Mouse (Mus musculus): ENCODE data around the gene Kctd13. TPM values are rescaled to one million over a fixed set of nuclear protein-coding genes. Genes with fewer than 3 reads are reported as not detected.
"Not testable (repeated sequence)": the region's sequence is repeated elsewhere in the genome, so short reads cannot be mapped to it uniquely, and the experiment has no call there.

Gene Kctd13
- polyA plus RNA-seq, 1 experiment = 18.8 TPM

DNA sequence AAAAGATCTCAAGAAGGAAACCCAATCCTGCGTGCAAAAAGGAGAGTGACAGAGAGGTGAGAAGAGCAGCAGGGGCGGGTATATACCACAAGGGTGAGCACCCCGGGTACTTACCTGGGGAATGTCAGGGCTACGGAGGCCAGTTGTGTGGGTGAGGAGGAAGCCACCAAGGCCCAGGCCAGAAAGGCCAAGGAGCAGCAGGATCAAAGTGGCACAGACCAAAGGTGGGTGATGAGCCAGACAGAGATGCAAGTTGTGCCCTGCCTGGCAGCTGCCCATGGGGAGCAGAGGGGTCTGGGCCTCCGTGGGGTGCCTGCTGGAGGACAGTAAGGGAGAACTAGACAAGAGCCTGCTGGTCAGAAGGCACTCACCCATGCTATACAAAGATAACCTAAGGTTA is 31.8 kb upstream of the Kctd13 start:
- H3K27ac ChIP-seq (ENCODE audit: insufficient read depth, low read depth, low read length) = peak overlapping the region; percentile 72
- peaks cover 4% of the 10 kb centered on the region; the same call in 1 of the 2 replicates for H3K36me3 ChIP-seq (ENCODE audit: control insufficient read depth, insufficient read depth, low read length)
- TF ChIP-seq CTCF (IDR thresholded peaks at IDR 0.05; ENCODE audit: extremely low read depth, insufficient read length, insufficient replicate concordance, low read depth, low read length) (no peak), POLR2A (IDR thresholded peaks at IDR 0.05; ENCODE audit: low read depth, low read length) (no peak)
- no peaks in the 10 kb centered on the region for H3K27me3 ChIP-seq (ENCODE audit: control insufficient read depth, insufficient read depth, low read length)
- WGBS = 90% methylated on average over 5 of the region's 5 CpGs
- H3K4me1 ChIP-seq (ENCODE audit: control insufficient read depth, insufficient read depth, insufficient read length, low read length) = peaks cover 15% of the 10 kb centered on the region
- H3K4me3 ChIP-seq (ENCODE audit: low read depth, low read length) = peak overlapping the region; percentile 24

DNA sequence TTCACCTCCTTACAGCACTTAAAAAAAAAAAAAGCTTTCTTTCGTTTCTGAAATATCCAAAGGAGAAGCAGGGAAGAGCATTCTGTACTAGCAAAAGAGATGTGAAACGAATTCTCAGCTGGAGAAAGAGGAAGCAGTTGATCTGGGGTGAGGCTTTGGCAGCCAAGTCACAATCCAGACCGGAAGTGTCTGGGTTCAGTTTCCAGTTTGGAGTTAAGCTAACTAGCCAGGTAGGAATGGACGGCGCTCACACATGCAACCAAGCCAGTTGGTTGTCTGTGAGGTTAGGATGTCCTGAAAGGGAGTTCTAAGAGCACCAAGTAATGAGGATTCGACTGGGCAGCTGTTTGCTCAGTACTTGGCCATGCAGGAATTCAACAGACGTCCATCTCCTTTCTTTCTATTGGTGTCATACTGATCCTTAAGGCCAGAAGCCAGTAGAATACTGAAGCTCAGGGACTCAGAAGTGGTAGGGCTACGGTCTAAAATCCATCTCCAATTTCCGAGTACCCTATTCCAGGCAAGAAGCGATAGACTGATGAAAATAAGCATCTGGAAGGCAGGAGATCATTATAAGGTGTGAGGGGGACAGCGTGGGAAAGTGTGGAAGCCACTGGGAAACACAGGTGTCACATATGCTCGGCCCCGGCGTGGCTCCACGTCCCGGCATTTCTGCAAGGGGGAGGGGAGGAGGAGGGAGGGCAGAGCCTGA is 31.1 kb upstream of the Kctd13 start:
- Histone ChIP-seq H3K27me3 (ENCODE audit: control insufficient read depth, insufficient read depth, low read length) (no peaks in the 10 kb centered on the region), H3K4me1 (ENCODE audit: control insufficient read depth, insufficient read depth, insufficient read length, low read length) (peaks cover 15% of the 10 kb centered on the region), H3K27ac (ENCODE audit: insufficient read depth, low read depth, low read length) (peak overlapping the region; percentile 83), H3K4me3 (ENCODE audit: low read depth, low read length) (peak overlapping the region; percentile 76), H3K36me3 (ENCODE audit: control insufficient read depth, insufficient read depth, low read length) (peaks cover 4% of the 10 kb centered on the region; the same call in 1 of the 2 replicates)
- 2% methylated on average over 16 of the region's 16 CpGs for WGBS
- TF ChIP-seq CTCF (IDR thresholded peaks at IDR 0.05; ENCODE audit: extremely low read depth, insufficient read length, insufficient replicate concordance, low read depth, low read length) = no peak
- TF ChIP-seq POLR2A (IDR thresholded peaks at IDR 0.05; ENCODE audit: low read depth, low read length) = no peak

DNA sequence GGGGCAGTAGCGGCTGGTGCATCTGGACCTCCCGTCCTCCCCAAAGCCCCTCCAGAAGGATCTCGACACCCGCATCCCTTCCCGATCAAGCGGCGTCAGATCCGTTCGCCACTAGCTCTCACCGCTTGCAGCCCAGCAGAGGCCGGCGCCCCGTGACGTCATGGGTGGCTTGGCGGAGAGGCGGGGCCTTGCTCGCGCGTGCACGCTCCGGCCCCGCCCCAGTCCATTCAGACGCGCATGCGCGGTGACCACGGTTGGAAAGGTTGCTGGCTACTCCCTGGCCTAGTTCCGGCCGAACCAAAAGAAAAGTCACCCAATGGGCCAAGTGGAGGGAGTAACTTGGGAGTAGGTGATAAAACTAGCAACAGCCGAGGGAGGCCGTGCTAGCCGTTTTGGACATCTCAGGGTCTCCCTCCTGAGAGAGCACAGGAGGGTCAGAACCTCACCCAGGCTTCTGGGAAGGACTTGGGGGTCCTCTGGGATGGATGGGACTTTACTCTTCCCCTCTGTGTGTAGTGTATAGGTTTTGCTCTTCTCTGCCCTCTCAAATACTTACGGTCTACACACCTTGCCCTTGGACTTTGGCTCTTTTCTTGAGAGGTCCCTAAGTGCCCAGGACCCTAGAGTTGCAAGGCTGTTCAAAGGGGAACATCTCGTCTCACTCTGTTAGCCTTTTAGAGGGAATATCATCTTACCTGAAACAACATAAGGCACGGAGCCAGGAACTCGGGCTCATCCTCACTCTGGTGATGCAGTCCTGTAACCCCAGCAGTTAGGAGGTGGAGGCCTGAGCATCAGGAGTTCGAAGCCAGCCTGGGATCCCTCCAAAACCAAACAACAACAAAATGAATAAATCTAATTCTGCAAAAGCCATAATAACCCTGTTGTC is 30.3 kb upstream of the Kctd13 start:
- Histone ChIP-seq H3K36me3 (ENCODE audit: control insufficient read depth, insufficient read depth, low read length) (peaks cover 4% of the 10 kb centered on the region; the same call in 1 of the 2 replicates), H3K27ac (ENCODE audit: insufficient read depth, low read depth, low read length) (peak overlapping the region; percentile 83), H3K4me3 (ENCODE audit: low read depth, low read length) (peak overlapping the region; percentile 76), H3K27me3 (ENCODE audit: control insufficient read depth, insufficient read depth, low read length) (no peaks in the 10 kb centered on the region), H3K4me1 (ENCODE audit: control insufficient read depth, insufficient read depth, insufficient read length, low read length) (peaks cover 15% of the 10 kb centered on the region)
- peak; percentile 80 for TF ChIP-seq POLR2A (IDR thresholded peaks at IDR 0.05; ENCODE audit: low read depth, low read length)
- no peak for TF ChIP-seq CTCF (IDR thresholded peaks at IDR 0.05; ENCODE audit: extremely low read depth, insufficient read length, insufficient replicate concordance, low read depth, low read length)
- WGBS = 13% methylated on average over 37 of the region's 37 CpGs

DNA sequence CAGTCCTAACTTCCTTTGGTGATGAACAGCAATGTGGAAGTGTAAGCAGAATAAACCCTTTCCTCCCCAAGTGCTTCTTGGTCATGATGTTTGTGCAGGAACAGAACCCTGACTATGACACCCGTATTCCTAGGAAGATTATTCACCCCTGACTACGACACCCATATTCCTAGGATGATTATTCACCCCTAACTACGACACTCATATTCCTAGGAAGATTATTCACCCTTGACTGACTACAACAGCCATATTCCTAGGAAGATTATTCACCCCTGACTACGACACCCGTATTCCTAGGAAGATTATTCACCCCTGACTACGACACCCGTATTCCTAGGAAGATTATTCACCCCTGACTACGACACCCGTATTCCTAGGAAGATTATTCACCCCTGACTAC is 28.9 kb upstream of the Kctd13 start:
- not testable (repeated sequence) for H3K27me3 ChIP-seq (ENCODE audit: control insufficient read depth, insufficient read depth, low read length); H3K36me3 ChIP-seq (ENCODE audit: control insufficient read depth, insufficient read depth, low read length); H3K27ac ChIP-seq (ENCODE audit: insufficient read depth, low read depth, low read length); H3K4me3 ChIP-seq (ENCODE audit: low read depth, low read length)
- 94% methylated on average over 8 of the region's 9 CpGs for WGBS
- H3K4me1 ChIP-seq (ENCODE audit: control insufficient read depth, insufficient read depth, insufficient read length, low read length) = peaks cover 15% of the 10 kb centered on the region

DNA sequence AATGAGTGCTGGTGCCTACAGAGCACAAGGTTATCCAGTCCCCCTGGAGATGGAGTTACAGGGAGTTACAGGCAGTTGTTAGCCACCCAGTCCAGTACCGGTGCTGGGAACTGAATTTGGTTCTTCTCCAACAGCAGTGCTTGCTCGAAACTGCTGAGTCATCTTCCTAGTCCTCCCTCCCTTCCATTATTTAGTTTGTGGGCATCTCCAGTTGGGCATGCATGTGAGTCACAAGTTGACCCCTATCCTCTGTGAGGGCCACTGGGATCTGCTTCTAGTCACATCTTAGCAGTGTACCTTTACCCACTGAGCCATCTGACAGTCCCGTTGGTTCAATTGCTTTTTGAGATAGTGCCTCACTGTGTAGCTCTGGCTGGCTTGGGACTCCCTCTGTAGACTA is 23.1 kb upstream of the Kctd13 start:
- Histone ChIP-seq H3K36me3 (ENCODE audit: control insufficient read depth, insufficient read depth, low read length) (no peaks in the 10 kb centered on the region), H3K27ac (ENCODE audit: insufficient read depth, low read depth, low read length) (no peak overlapping the region), H3K4me1 (ENCODE audit: control insufficient read depth, insufficient read depth, insufficient read length, low read length) (no peaks in the 10 kb centered on the region), H3K4me3 (ENCODE audit: low read depth, low read length) (no peak overlapping the region), H3K27me3 (ENCODE audit: control insufficient read depth, insufficient read depth, low read length) (no peaks in the 10 kb centered on the region)
- WGBS = 48% methylated on average over 3 of the region's 3 CpGs
- TF ChIP-seq POLR2A (IDR thresholded peaks at IDR 0.05; ENCODE audit: low read depth, low read length) = no peak
- TF ChIP-seq CTCF (IDR thresholded peaks at IDR 0.05; ENCODE audit: extremely low read depth, insufficient read length, insufficient replicate concordance, low read depth, low read length) = no peak

DNA sequence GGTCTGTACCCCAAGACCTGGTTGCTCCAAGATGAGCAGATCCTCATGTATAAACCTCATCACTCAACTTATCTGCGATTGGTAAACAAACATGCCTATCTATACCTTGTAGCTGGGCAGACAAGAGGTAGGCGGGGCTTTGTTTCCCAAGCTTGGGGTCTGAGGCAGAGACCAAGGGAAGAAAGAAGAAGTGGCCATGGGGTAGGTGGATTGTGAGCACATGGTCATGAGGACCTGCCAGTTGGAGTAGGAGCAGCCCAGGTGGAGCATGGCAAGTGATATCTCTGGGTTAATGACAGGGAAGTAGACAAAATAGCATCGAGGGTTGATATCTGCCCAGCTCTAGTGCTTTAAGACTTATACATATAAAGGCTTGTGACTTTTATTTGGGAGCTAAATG is 13.8 kb upstream of the Kctd13 start:
- Histone ChIP-seq H3K4me3 (ENCODE audit: low read depth, low read length) (no peak overlapping the region), H3K36me3 (ENCODE audit: control insufficient read depth, insufficient read depth, low read length) (no peaks in the 10 kb centered on the region), H3K27ac (ENCODE audit: insufficient read depth, low read depth, low read length) (no peak overlapping the region), H3K4me1 (ENCODE audit: control insufficient read depth, insufficient read depth, insufficient read length, low read length) (no peaks in the 10 kb centered on the region), H3K27me3 (ENCODE audit: control insufficient read depth, insufficient read depth, low read length) (no peaks in the 10 kb centered on the region)
- TF ChIP-seq POLR2A (IDR thresholded peaks at IDR 0.05; ENCODE audit: low read depth, low read length) (no peak), CTCF (IDR thresholded peaks at IDR 0.05; ENCODE audit: extremely low read depth, insufficient read length, insufficient replicate concordance, low read depth, low read length) (no peak)
- WGBS = 46% methylated on average over 3 of the region's 3 CpGs

DNA sequence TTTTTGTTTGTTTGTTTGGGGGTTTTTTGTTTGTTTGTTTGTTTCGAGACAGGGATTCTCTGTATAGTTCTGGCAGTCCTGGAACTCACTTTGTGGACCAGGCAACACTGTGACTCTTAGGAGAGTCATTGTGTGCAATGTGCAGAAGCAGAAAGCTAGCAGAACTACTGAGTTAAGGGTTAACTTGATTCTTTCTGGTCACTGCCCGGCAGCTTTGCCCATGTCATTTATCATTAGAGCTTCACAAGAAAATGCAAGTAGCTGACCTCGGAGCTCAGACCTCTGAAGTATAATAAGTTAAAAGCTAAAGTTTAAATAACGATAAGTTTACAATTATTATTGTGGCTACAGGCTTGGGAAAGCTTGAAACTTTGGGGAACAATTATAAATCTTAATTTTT is 10.3 kb upstream of the Kctd13 start:
- H3K4me3 ChIP-seq (ENCODE audit: low read depth, low read length); H3K27me3 ChIP-seq (ENCODE audit: control insufficient read depth, insufficient read depth, low read length); H3K36me3 ChIP-seq (ENCODE audit: control insufficient read depth, insufficient read depth, low read length); H3K27ac ChIP-seq (ENCODE audit: insufficient read depth, low read depth, low read length): not testable (repeated sequence)
- WGBS = 45% methylated on average over 4 of the region's 4 CpGs
- H3K4me1 ChIP-seq (ENCODE audit: control insufficient read depth, insufficient read depth, insufficient read length, low read length) = peaks cover 12% of the 10 kb centered on the region; the same call in 1 of the 2 replicates

All from small intestine, adult 2 months (tissue).